Mouse (Mus musculus) CH12.LX (cell line): Measurements from ENCODE around the gene Ubald2. TPM values are rescaled to one million over a fixed set of nuclear protein-coding genes. Genes with fewer than 3 reads are reported as not detected.
A peak's percentile ranks its signal among the peaks of the same experiment; 100 is the strongest.

Source experiments
- DNase-seq: peaks from one replicate; pipeline ENCODE4 v3.0.0-alpha.2; 2013; ENCODE audit errors: extremely low read depth
- H3K27ac ChIP-seq: 2 replicates; pipeline ENCODE4 v1.5.1; 2012; ENCODE audit warnings: low read depth, mild to moderate bottlenecking, control low read depth, moderate library complexity; ENCODE audit not compliant: insufficient read depth
- H3K27me3 ChIP-seq: replicated peaks from 2 replicates; pipeline ENCODE3; 2012; ENCODE audit warnings: inconsistent platforms
- H3K36me3 ChIP-seq, 2 experiments: replicated peaks in 1 of 2; 2 replicates each; pipeline versions ENCODE3 to v1.6.1; 2012; ENCODE audit warnings: inconsistent platforms in 1 of 2, low read length in 1 of 2, mild to moderate bottlenecking in 1 of 2, mixed read lengths in 1 of 2, moderate library complexity in 1 of 2; ENCODE audit not compliant: control insufficient read depth in 1 of 2, insufficient read depth in 1 of 2
- H3K4me1 ChIP-seq, 2 experiments: 2 replicates each; pipeline ENCODE4 v1.6.1; 2012; ENCODE audit warnings: inconsistent platforms in 1 of 2, moderate library complexity in 1 of 2; ENCODE audit not compliant: insufficient read depth in 2 of 2, control insufficient read depth in 1 of 2
- H3K4me2 ChIP-seq: 2 replicates; pipeline ENCODE4 v1.6.1; 2012; ENCODE audit warnings: low read depth, mild to moderate bottlenecking, control low read depth; ENCODE audit not compliant: poor library complexity, insufficient read depth, severe bottlenecking
- H3K4me3 ChIP-seq, 3 experiments: fragments of 150-350 bp in 1 of 3; sonication (generic) in 1 of 3; replicated peaks in 1 of 3; 2 replicates each; pipeline versions ENCODE3 to v1.5.1; 2011 to 2012; ENCODE audit warnings: low read depth in 2 of 3, low read length in 2 of 3, mild to moderate bottlenecking in 2 of 3, moderate library complexity in 2 of 3, control low read depth in 1 of 3, improper control_type of control experiment in 1 of 3, inconsistent platforms in 1 of 3, mixed read lengths in 1 of 3; ENCODE audit not compliant: poor library complexity in 1 of 3
- H3K79me2 ChIP-seq: replicated peaks from 2 replicates; pipeline ENCODE4 v1.6.1; 2012; ENCODE audit warnings: mild to moderate bottlenecking, moderate library complexity; ENCODE audit not compliant: control insufficient read depth, poor library complexity, insufficient read depth, severe bottlenecking; ENCODE audit errors: extremely low read depth
- H3K9ac ChIP-seq: 2 replicates; pipeline ENCODE4 v1.6.1; 2012; ENCODE audit warnings: low read depth, mild to moderate bottlenecking, control low read depth, moderate library complexity; ENCODE audit not compliant: insufficient read depth
- H3K9me3 ChIP-seq: replicated peaks from 2 replicates; pipeline ENCODE3; 2012; ENCODE audit warnings: low read length, inconsistent platforms, mixed read lengths
- BHLHE40 ChIP-seq: IDR thresholded peaks from 2 replicates; pipeline ENCODE4 v1.6.1; 2011; ENCODE audit warnings: mild to moderate bottlenecking, low read depth, low read length, improper control_type of control experiment
- CHD2 ChIP-seq: IDR thresholded peaks from 2 replicates; pipeline ENCODE4 v1.6.1; 2011; ENCODE audit warnings: low read length, improper control_type of control experiment
- CTCF ChIP-seq, 2 experiments: IDR thresholded peaks in 1 of 2; conservative IDR thresholded peaks in 1 of 2; 2 replicates each; pipeline ENCODE4 v1.5.1; 2011 to 2012; ENCODE audit warnings: low read depth in 2 of 2, low read length in 2 of 2, improper control_type of control experiment in 1 of 2, inconsistent platforms in 1 of 2, mild to moderate bottlenecking in 1 of 2, moderate library complexity in 1 of 2
- ELF1 ChIP-seq: IDR thresholded peaks from 2 replicates; pipeline ENCODE4 v1.6.1; 2014; ENCODE audit warnings: low read depth, mild to moderate bottlenecking, inconsistent platforms, low read length, improper control_type of control experiment
- EP300 ChIP-seq: IDR thresholded peaks from 2 replicates; pipeline ENCODE4 v1.6.1; 2011; ENCODE audit warnings: low read length, improper control_type of control experiment
- HCFC1 ChIP-seq: IDR thresholded peaks from 2 replicates; pipeline ENCODE4 v1.6.1; 2012; ENCODE audit warnings: low read depth, mild to moderate bottlenecking, inconsistent platforms, low read length, improper control_type of control experiment
- IRF4 ChIP-seq: IDR thresholded peaks from 2 replicates; pipeline ENCODE4 v1.6.1; 2014; ENCODE audit warnings: low read depth, mild to moderate bottlenecking, inconsistent platforms, low read length, improper control_type of control experiment
- JUN ChIP-seq: IDR thresholded peaks from 2 replicates; pipeline ENCODE4 v1.6.1; 2011; ENCODE audit warnings: low read depth, mild to moderate bottlenecking, low read length, improper control_type of control experiment, moderate library complexity; ENCODE audit not compliant: insufficient read depth
- KAT2A ChIP-seq: IDR thresholded peaks from 2 replicates; pipeline ENCODE4 v1.6.1; 2012; ENCODE audit warnings: low read length, improper control_type of control experiment, inconsistent platforms; ENCODE audit not compliant: insufficient replicate concordance
- MAX ChIP-seq: IDR thresholded peaks from 2 replicates; pipeline ENCODE4 v1.6.1; 2011; ENCODE audit warnings: low read length, improper control_type of control experiment
- MEF2A ChIP-seq: IDR thresholded peaks from 2 replicates; pipeline ENCODE4 v1.6.1; 2014; ENCODE audit warnings: low read depth, mild to moderate bottlenecking, inconsistent platforms, low read length, improper control_type of control experiment, borderline replicate concordance
- MXI1 ChIP-seq: IDR thresholded peaks from 2 replicates; pipeline ENCODE4 v1.6.1; 2011; ENCODE audit warnings: mild to moderate bottlenecking, low read depth, low read length, improper control_type of control experiment
- NELFE ChIP-seq: IDR thresholded peaks from 2 replicates; pipeline ENCODE4 v1.6.1; 2011; ENCODE audit warnings: low read depth, low read length, improper control_type of control experiment
- NRF1 ChIP-seq: IDR thresholded peaks from 2 replicates; pipeline ENCODE4 v1.6.1; 2014; ENCODE audit warnings: low read depth, mild to moderate bottlenecking, inconsistent platforms, low read length, improper control_type of control experiment, moderate library complexity
- POLR2A ChIP-seq: IDR thresholded peaks from 2 replicates; pipeline ENCODE4 v1.6.1; 2011; ENCODE audit warnings: low read depth, mild to moderate bottlenecking, improper control_type of control experiment, low read length
- POLR2AphosphoS2 ChIP-seq: IDR thresholded peaks from 2 replicates; pipeline ENCODE4 v1.6.1; 2011; ENCODE audit warnings: low read depth, low read length, improper control_type of control experiment
- RCOR1 ChIP-seq: conservative IDR thresholded peaks from 2 replicates; pipeline ENCODE4 v1.6.1; 2012; ENCODE audit warnings: low read depth, mild to moderate bottlenecking, inconsistent platforms, low read length, improper control_type of control experiment
- SIN3A ChIP-seq: IDR thresholded peaks from 2 replicates; pipeline ENCODE4 v1.6.1; 2012; ENCODE audit warnings: low read length, improper control_type of control experiment, inconsistent platforms
- TCF12 ChIP-seq: IDR thresholded peaks from 2 replicates; pipeline ENCODE4 v1.6.1; 2014; ENCODE audit warnings: low read depth, mild to moderate bottlenecking, inconsistent platforms, low read length, improper control_type of control experiment
- UBTF ChIP-seq: IDR thresholded peaks from 2 replicates; pipeline ENCODE4 v1.6.1; 2012; ENCODE audit warnings: low read depth, mild to moderate bottlenecking, inconsistent platforms, low read length, improper control_type of control experiment, moderate library complexity
- USF1 ChIP-seq: IDR thresholded peaks from 2 replicates; pipeline ENCODE4 v1.6.1; 2014; ENCODE audit warnings: low read depth, mild to moderate bottlenecking, inconsistent platforms, low read length, improper control_type of control experiment
- USF2 ChIP-seq: conservative IDR thresholded peaks from 2 replicates; pipeline ENCODE4 v1.6.1; 2011; ENCODE audit warnings: low read depth, low read length, improper control_type of control experiment
- ZC3H11A ChIP-seq: IDR thresholded peaks from 2 replicates; pipeline ENCODE4 v1.6.1; 2012; ENCODE audit warnings: low read depth, mild to moderate bottlenecking, inconsistent platforms, low read length, improper control_type of control experiment
- ZMIZ1 ChIP-seq: IDR thresholded peaks from 2 replicates; pipeline ENCODE4 v1.6.1; 2012; ENCODE audit warnings: low read depth, mild to moderate bottlenecking, inconsistent platforms, low read length, improper control_type of control experiment
- dilution Hi-C: fragments of 300-500 bp; cut with MboI; formaldehyde crosslinking; loops from 2 replicates; pipeline ENCODE4 v1.14.3; 2020; ENCODE audit warnings: low sequenced_read_pairs; ENCODE audit not compliant: extremely low pct_unique_long_range_greater_than_20kb, extremely low pct_ligation_motif_present
- in situ Hi-C: fragments of 300-500 bp; cut with MboI; formaldehyde crosslinking; loops from 3 replicates; pipeline ENCODE4 v1.14.3; 2019; ENCODE audit warnings: low sequenced_read_pairs, low pct_ligation_motif_present, low pct_unique_long_range_greater_than_20kb, mixed read lengths
- polyA plus RNA-seq: library from polyadenylated mRNA; unstranded; fragments of >175 nt; gene quantifications from 2 replicates; pipeline ENCODE4 v1.2.1, GENCODE M21; 2012; ENCODE audit warnings: low read depth; ENCODE audit not compliant: insufficient read length
- total RNA-seq, 2 experiments: library from RNA; depleted of rRNA; stranded (reverse); fragments of 300-350 nt in 1 of 2; fragments of >200 nt in 1 of 2; gene quantifications; 2 replicates each; pipeline ENCODE4 v1.2.3; 2012 to 2014

Gene Ubald2
- total and polyA plus RNA-seq, 3 experiments, result 228 to 436 (median 336) TPM

- TF ChIP-seq RCOR1 (peak; percentile 69), EP300 (peak; percentile 94), NELFE (peak; percentile 60), USF2 (peak; percentile 25; the same call in 1 of the 2 replicates), KAT2A (no peak), JUN (peak; percentile 78), MEF2A (peak; percentile 94), CTCF (conservative IDR thresholded peaks at IDR 0.05 in 1 of 2, IDR thresholded peaks at IDR 0.05 in 1 of 2; ENCODE audit: low read depth in 2 of 2, low read length in 2 of 2) (no peak), ELF1 (peak; percentile 20; the same call in 1 of the 2 replicates), IRF4 (peak; percentile 92), HCFC1 (peak; percentile 48; the same call in 1 of the 2 replicates), BHLHE40 (no peak; the same call in none of the 2 replicates), NRF1 (no peak), POLR2A (no peak), ZMIZ1 (peak; percentile 74), TCF12 (peak; percentile 91), USF1 (no peak), CHD2 (peak; percentile 76), ZC3H11A (no peak), SIN3A (peak; percentile 87), POLR2AphosphoS2 (peak; percentile 84), UBTF (no peak), MXI1 (no peak)
Measured at GRCm38 (mm10) chr11:116397517-116398347, 36.2 kb upstream of the Ubald2 start (continued).

GRCm38 (mm10) chr11:116398348-116398677 lies 35.6 kb upstream of the Ubald2 start:
- Histone ChIP-seq H3K36me3 (peaks cover 28 to 34% of the 10 kb centered on the region in 2 experiments), H3K9me3 (peaks cover 11% of the 10 kb centered on the region)

More at GRCm38 (mm10) chr11:116398348-116398677, 35.6 kb upstream of the Ubald2 start:
- peak overlapping the region in 2 of 3 experiments; percentile 18 to 30 for H3K4me3 ChIP-seq
- peaks cover 10% of the 10 kb centered on the region for H3K79me2 ChIP-seq
- no peaks in the 10 kb centered on the region for H3K27me3 ChIP-seq
- peak overlapping the region; percentile 71 for H3K4me2 ChIP-seq
- H3K9ac ChIP-seq, result peak overlapping the region; percentile 57
- dilution Hi-C loops (no loop called here), in situ Hi-C loops (no loop called here)
- DNase-seq, result peak; percentile 90
- H3K27ac ChIP-seq, result peak overlapping the region; percentile 100
- TF ChIP-seq EP300, result no peak
- no peak for TF ChIP-seq NELFE
- TF ChIP-seq ELF1, result 0 out of 2 replicates have a peak, but pooled peaks have one; percentile 6
- no peak for TF ChIP-seq MAX
- no peak for TF ChIP-seq CHD2
- peak; percentile 47; the same call in 1 of the 2 replicates for TF ChIP-seq POLR2AphosphoS2
- no peak for TF ChIP-seq USF2
- TF ChIP-seq TCF12, result no peak
- peak; percentile 49; the same call in 1 of the 2 replicates for TF ChIP-seq POLR2A
- TF ChIP-seq BHLHE40, result peak; percentile 68
- no peak for TF ChIP-seq NRF1
- H3K4me1 ChIP-seq, result peaks cover 32 to 60% of the 10 kb centered on the region in 2 experiments
